Mouse (Mus musculus): ENCODE measurements at regions not wholly inside any gene's neighbourhood (a gene's known extent, or its start where the extent isn't known, plus 50 kb on each side); places are given as distances from the start of the nearest gene placed in this dataset.

DNA sequence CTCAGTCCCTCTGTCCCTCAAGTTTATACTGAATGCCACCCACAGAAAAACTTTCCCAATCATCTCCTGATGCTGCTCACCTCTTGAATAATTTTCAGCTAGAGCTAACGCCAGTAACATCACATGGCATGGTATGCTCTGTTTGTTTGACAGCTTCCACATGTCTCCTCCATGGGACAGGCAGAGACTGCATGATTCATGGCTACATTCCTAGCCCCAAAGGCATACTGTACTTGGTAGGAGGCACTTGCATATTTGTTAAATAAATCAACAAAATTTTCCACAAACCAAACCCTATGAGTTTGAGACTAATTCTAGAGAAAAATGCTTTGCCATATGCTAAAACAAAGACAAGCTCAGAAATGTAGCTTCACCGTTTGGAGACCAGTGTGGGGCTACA lies 304.9 kb downstream of the Rfpl4b start:
- DNase-seq (ENCODE audit: low spot score): no peak

Data from ovary, postnatal 14 days (tissue).